Mouse (Mus musculus) left cerebral cortex, adult 9 months (tissue): ENCODE results near the gene Cd274.

ENCODE experiments used
- DNase-seq, 2 experiments: peaks; one replicate each; pipeline ENCODE4 v3.0.0; 2022; ENCODE audit warnings: low spot score in 2 of 2

Gene Cd274

DNA sequence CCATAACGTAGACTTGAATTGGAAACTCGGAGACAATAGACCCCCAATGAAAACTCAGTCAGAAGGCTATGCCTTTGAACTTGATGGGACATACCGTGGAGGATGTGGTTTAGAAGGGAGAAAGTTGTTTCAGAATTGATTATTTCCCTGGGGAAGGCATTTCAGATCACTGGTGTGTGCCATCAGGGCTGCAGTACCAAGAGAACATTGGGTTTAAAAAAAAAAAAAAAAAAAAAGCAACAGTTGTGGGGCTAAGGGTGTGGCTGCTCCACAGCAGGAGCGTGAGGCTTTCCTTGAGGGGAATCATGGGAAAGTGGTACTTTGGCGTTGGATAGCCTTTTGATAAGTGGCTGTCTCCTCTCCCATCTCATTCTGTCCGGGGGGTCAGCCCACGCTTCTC is 55.5 kb downstream of the Cd274 start:
- no peak for DNase-seq

DNA sequence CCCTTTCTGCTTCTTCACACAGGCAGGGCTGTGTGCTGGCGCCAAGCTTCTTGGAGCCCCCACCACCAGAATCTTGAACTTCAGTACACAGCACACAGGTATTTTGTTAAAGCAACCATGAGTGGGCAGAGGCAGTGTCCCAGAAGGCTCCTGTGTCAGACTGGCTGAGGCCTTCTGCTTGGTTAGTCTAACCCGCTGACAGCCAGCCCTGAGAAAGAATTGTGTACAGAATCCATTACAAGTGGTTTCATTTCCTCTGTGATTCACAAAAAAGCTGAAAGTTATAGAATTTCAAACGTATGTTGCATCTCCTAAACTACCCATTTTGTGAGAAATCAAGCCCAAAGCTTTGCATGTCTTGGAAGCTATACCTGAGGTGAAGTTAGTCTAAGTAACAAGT is 63.3 kb downstream of the Cd274 start:
- no peak for DNase-seq

DNA sequence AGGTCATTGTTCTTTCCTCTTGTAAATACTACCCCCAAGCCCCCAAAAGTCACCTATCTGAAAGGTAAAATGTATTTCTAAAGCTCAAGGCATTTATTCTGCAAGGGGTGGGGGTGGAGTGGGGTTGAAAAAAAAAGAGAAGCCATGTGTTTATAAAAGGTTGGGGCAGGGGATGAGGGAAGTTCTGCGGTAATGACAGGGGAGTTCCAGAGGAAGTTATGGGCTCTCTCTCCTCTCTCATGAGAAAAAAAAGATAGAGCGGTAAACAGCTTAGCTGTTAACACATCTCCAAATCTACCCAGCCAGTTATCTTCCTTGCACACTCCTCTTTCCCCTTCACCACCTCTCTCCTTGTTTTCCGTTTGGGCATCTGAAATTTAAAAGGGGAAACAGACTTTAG is 63.7 kb downstream of the Cd274 start:
- DNase-seq = no peak

DNA sequence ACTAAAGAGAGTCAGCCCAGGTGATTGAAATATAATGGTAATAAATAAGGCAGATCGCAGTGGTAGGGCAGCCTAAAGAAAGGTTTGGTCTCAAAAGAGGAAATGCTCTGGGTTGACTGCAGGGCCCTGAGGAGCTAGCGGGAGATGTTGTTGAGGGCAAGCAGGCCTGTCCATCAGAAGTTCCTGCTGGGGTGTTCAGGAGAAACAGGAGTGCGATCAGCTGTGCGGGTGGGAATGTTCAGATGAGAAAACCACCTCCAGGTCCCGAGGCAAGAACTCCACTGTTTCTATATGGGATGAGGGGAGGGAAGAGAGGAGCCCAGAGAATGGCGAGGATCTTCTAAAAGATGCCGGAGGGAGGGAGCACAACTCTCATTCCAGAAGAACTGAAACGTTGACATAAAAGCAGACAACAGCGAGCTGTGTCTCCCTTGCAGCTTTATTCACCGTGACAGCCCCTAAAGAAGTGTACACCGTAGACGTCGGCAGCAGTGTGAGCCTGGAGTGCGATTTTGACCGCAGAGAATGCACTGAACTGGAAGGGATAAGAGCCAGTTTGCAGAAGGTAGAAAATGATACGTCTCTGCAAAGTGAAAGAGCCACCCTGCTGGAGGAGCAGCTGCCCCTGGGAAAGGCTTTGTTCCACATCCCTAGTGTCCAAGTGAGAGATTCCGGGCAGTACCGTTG is 69.7 kb downstream of the Cd274 start:
- DNase-seq = no peak
